Mouse (Mus musculus): ENCODE measurements around the gene Atg2b. TPM values are rescaled to one million over a fixed set of nuclear protein-coding genes. Genes with fewer than 3 reads are reported as not detected.
A peak's percentile ranks its signal among the peaks of the same experiment; 100 is the strongest.

The Atg2b gene
- total and polyA plus RNA-seq, 2 experiments from 2014 or later = 9.1 to 43.5 TPM

DNA sequence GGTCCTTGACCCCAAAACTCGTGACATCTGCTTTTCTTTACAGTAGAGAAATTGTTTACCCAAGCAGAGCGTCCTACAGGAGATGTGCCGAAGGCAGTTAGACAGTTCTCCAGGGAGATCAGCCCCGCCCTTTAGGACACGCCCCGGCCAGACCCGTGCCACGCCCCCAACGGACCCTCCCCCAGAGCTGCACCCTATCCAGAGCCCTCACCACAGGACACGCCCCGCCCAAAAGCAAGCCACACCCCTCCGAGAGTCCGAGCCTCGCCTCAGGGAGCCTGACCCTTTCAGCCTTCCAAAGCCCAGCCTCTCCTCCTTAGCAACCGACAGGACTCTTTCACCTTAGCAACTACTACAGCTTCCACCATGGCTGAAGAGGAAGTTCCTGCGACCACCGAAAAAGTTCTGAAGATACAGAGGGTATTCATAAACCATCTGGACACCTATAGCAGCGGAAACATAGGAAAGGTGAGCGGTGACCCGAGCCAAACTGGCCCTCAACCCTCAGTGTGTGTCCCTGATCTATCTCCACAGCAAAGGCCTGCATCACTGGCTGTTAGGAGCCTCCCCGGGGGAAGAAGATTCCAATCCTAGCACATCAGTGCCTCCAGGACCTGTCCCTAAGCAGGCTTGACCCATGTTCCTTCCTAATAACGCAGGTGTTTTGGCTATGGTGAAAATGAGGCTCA lies 20.9 kb upstream of the Atg2b start, which contains the start of gene Ak7:
TSS of gene Ak7 (plus strand) at position 178 of the 689 bp plus-strand sequence.
- no peak within 1 kb of the TSS for H3K4me3 ChIP-seq (ENCODE audit: low read depth, low read length)
- DNase-seq (ENCODE audit: low spot score) (peak; percentile 17), ATAC-seq (ENCODE audit: low FRiP score) (0 out of 2 replicates have a peak, but pooled peaks have one; percentile 49)
- no peaks in the 10 kb centered on the region for H3K4me1 ChIP-seq (ENCODE audit: insufficient read depth, low read length)
- H3K9ac ChIP-seq (replicated peaks; ENCODE audit: low read length, poor library complexity, severe bottlenecking) = no peak within 1 kb of the TSS
- 0 out of 2 replicates have a peak within 1 kb of the TSS, but pooled peaks have one; percentile 4 for H3K4me2 ChIP-seq (ENCODE audit: low read depth, low read length, poor library complexity, severe bottlenecking)
- WGBS = 13% methylated on average over 22 of the region's 22 CpGs
- 0 out of 2 replicates have a peak, but pooled peaks cover 2% of the 10 kb centered on the region for H3K36me3 ChIP-seq (ENCODE audit: insufficient read depth, low read length)
- no peak within 1 kb of the TSS for H3K27ac ChIP-seq (ENCODE audit: low read depth, low read length)
- TF ChIP-seq CTCF (IDR thresholded peaks at IDR 0.05) = no peak
- H3K9me3 ChIP-seq (ENCODE audit: low read length) = no peaks in the 10 kb centered on the region
- no peaks in the 10 kb centered on the region for H3K27me3 ChIP-seq (ENCODE audit: insufficient read depth, low read length)

DNA sequence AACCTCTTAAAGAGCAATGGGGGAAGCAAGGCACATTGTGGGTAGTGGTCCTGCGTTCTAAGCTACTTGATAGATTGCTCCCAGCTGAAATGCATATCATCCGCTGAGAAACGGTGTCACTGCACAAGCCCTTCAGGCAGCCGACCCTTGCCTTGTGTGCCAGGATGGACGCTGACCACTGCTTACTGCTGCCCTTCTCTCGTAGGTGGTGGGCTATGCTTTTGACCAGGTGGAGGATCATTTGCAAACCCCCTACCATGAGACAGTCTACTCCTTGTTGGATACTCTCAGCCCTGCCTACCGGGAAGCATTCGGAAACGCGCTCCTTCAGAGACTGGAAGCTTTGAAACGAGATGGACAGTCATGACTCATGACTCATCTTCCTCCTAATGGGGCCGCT lies 15.4 kb upstream of the Atg2b start:
- no peak for DNase-seq (ENCODE audit: low spot score)
- H3K36me3 ChIP-seq (ENCODE audit: insufficient read depth, low read length) = peaks cover 9% of the 10 kb centered on the region
- no peak overlapping the region for H3K9ac ChIP-seq (replicated peaks; ENCODE audit: low read length, poor library complexity, severe bottlenecking)
- TF ChIP-seq CTCF (IDR thresholded peaks at IDR 0.05) = no peak
- H3K27ac ChIP-seq (ENCODE audit: low read depth, low read length) = no peak overlapping the region
- H3K27me3 ChIP-seq (ENCODE audit: insufficient read depth, low read length) = no peaks in the 10 kb centered on the region
- no peak overlapping the region for H3K4me2 ChIP-seq (ENCODE audit: low read depth, low read length, poor library complexity, severe bottlenecking)
- H3K4me1 ChIP-seq (ENCODE audit: insufficient read depth, low read length) = no peaks in the 10 kb centered on the region
- H3K9me3 ChIP-seq (ENCODE audit: low read length) = no peaks in the 10 kb centered on the region
- WGBS = 94% methylated on average over 12 of the region's 12 CpGs
- no peak for ATAC-seq (ENCODE audit: low FRiP score)
- H3K4me3 ChIP-seq (ENCODE audit: low read depth, low read length) = no peak overlapping the region

DNA sequence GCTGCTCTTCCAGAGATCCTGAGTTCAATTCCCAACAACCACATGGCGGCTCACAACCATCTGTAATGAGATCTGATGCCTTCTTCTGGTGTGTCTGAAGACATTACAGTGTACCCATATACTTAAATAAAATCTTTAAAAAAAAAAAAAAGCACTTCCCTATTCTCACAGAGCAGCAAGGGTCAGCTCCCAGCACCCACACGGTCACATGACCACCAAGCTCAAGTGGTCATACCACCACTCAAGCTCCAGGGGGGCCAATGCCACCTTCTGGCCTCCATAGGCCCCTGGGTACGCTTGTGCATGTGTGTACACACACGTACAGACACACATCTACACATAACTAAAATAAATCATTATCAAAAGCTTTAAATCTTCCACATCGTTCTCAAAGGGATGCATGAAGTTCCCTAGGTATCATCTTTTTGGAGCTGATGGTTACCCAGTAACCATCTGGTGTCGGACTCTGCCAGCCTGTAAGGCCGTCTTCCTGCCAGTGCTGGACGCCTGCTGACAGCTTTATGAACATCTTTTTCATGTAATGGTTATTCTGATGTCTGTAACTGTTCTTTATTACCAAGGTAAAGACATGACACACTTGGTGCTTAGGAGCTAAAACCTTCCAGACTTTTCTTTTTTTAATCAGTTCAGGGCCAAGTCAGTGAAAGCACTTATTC lies 12.2 kb upstream of the Atg2b start:
- no peak for TF ChIP-seq CTCF (IDR thresholded peaks at IDR 0.05)
- Histone ChIP-seq H3K36me3 (ENCODE audit: insufficient read depth, low read length) (peaks cover 9% of the 10 kb centered on the region), H3K4me2 (ENCODE audit: low read depth, low read length, poor library complexity, severe bottlenecking) (no peak overlapping the region), H3K4me3 (ENCODE audit: low read depth, low read length) (no peak overlapping the region), H3K9ac (replicated peaks; ENCODE audit: low read length, poor library complexity, severe bottlenecking) (no peak overlapping the region), H3K27me3 (ENCODE audit: insufficient read depth, low read length) (no peaks in the 10 kb centered on the region), H3K9me3 (ENCODE audit: low read length) (no peaks in the 10 kb centered on the region), H3K4me1 (ENCODE audit: insufficient read depth, low read length) (no peaks in the 10 kb centered on the region), H3K27ac (ENCODE audit: low read depth, low read length) (no peak overlapping the region)
- DNase-seq (ENCODE audit: low spot score) (no peak), ATAC-seq (ENCODE audit: low FRiP score) (no peak)
- WGBS = 91% methylated on average over 8 of the region's 8 CpGs

DNA sequence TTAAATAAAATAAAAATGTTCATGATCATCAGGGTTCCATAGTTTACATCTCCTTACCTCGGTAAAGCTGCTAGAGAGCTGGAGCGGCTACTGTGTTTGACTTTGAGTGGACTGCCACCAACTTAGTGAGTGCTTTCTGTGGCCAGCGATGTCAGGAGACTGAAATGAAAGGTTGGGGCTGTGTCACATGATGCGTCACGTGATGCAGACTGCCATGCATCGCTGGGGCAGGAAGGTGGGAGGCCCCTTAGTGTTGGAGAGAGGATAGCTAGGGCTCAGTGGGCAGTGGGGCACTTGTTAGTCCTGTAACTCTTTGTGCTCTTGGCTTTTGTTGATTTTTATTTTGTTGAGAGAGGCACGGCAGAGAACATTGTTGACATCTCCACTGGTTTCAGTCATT lies 10.8 kb upstream of the Atg2b start:
- no peak for ATAC-seq (ENCODE audit: low FRiP score)

DNA sequence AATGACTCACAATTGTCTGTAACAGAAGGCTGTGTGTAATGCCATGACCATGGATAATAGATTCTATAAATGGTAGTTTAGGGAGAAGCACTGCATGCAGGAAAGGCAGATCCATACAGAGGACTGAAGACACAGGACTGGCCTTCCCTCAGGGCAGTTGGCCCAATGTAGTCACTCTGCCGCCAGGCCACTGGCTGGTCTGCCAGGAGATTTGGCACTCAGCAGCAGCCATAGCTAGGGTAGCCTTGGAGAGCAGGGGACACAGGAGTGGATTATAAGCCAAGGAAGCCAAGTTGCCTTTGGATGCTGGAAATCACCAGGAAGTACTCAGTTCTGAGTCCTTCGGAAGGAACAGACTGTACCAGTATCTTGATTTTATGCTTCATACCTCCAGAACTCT lies 9.0 kb upstream of the Atg2b start:
- Histone ChIP-seq H3K27me3 (ENCODE audit: insufficient read depth, low read length) (no peaks in the 10 kb centered on the region), H3K36me3 (ENCODE audit: insufficient read depth, low read length) (peaks cover 14% of the 10 kb centered on the region; the same call in 1 of the 2 replicates), H3K27ac (ENCODE audit: low read depth, low read length) (no peak overlapping the region), H3K4me3 (ENCODE audit: low read depth, low read length) (no peak overlapping the region), H3K4me1 (ENCODE audit: insufficient read depth, low read length) (no peaks in the 10 kb centered on the region), H3K9me3 (ENCODE audit: low read length) (no peaks in the 10 kb centered on the region), H3K9ac (replicated peaks; ENCODE audit: low read length, poor library complexity, severe bottlenecking) (no peak overlapping the region), H3K4me2 (ENCODE audit: low read depth, low read length, poor library complexity, severe bottlenecking) (no peak overlapping the region)
- ATAC-seq (ENCODE audit: low FRiP score) = no peak
- 93% methylated on average over 2 of the region's 2 CpGs for WGBS
- DNase-seq (ENCODE audit: low spot score) = no peak
- TF ChIP-seq CTCF (IDR thresholded peaks at IDR 0.05) = no peak

More for the DNA sequence above, 10.8 kb upstream of the Atg2b start:
- WGBS = 84% methylated on average over 7 of the region's 7 CpGs
- Histone ChIP-seq H3K27me3 (ENCODE audit: insufficient read depth, low read length) (no peaks in the 10 kb centered on the region), H3K9me3 (ENCODE audit: low read length) (no peaks in the 10 kb centered on the region), H3K4me2 (ENCODE audit: low read depth, low read length, poor library complexity, severe bottlenecking) (no peak overlapping the region), H3K4me1 (ENCODE audit: insufficient read depth, low read length) (no peaks in the 10 kb centered on the region), H3K27ac (ENCODE audit: low read depth, low read length) (no peak overlapping the region), H3K9ac (replicated peaks; ENCODE audit: low read length, poor library complexity, severe bottlenecking) (no peak overlapping the region), H3K4me3 (ENCODE audit: low read depth, low read length) (no peak overlapping the region), H3K36me3 (ENCODE audit: insufficient read depth, low read length) (peaks cover 15% of the 10 kb centered on the region)
- DNase-seq (ENCODE audit: low spot score) = no peak
- no peak for TF ChIP-seq CTCF (IDR thresholded peaks at IDR 0.05)

DNA sequence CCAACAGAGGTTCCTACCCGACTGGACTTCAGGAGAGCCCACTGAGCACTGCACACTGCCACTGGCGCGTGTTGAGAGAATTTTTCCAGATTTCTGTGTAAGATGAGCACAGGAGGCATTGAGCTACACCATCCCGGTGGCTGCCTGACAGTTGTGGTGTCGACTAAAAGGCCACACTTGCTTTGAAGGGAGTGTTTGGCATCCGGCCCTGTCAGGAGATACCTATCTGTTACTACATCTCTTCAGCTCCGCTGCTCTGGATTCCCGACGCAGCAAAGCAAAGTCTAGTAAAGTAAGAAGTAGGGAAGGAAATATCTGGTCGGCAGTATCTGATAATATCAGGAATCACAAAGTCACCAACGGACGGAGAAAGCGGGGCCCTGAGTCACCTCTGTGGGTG lies 4.4 kb upstream of the Atg2b start:
- Histone ChIP-seq H3K36me3 (ENCODE audit: insufficient read depth, low read length) (peaks cover 14% of the 10 kb centered on the region), H3K27me3 (ENCODE audit: insufficient read depth, low read length) (no peaks in the 10 kb centered on the region), H3K27ac (ENCODE audit: low read depth, low read length) (no peak overlapping the region), H3K4me3 (ENCODE audit: low read depth, low read length) (no peak overlapping the region), H3K4me2 (ENCODE audit: low read depth, low read length, poor library complexity, severe bottlenecking) (no peak overlapping the region), H3K9ac (replicated peaks; ENCODE audit: low read length, poor library complexity, severe bottlenecking) (no peak overlapping the region), H3K4me1 (ENCODE audit: insufficient read depth, low read length) (peaks cover 6% of the 10 kb centered on the region; the same call in 1 of the 2 replicates), H3K9me3 (ENCODE audit: low read length) (no peaks in the 10 kb centered on the region)
- no peak for ATAC-seq (ENCODE audit: low FRiP score)
- TF ChIP-seq CTCF (IDR thresholded peaks at IDR 0.05) = no peak
- DNase-seq (ENCODE audit: low spot score) = no peak
- WGBS = 94% methylated on average over 13 of the region's 13 CpGs
